Comparison of ENCODE assay signal across 8 mouse cellular contexts in genomic region chr4:152177537-152178343, GRCm38 (mm10). TPM values are rescaled to one million over a fixed set of nuclear protein-coding genes. Genes with fewer than 3 reads are reported as not detected.
A peak's percentile ranks its signal among the peaks of the same experiment; 100 is the strongest.
DNase-seq lines count a peak whose midpoint lies in the region; ATAC-seq and TF ChIP-seq lines count a peak whose summit lies in the region.

Gene Acot7 (plus strand): TSS chr4:152178134.

- peaks cover 0 to 31% of the 10 kb centered on the region in 2 experiments; a peak in 3 of 4 replicates for H3K4me1 ChIP-seq in CH12.LX (ENCODE audit: control insufficient read depth in 1 of 2, insufficient read depth in 2 of 2)
- H3K4me1 ChIP-seq in forebrain, embryonic 12.5 days: peaks cover 25% of the 10 kb centered on the region
- peaks cover 24% of the 10 kb centered on the region for H3K4me1 ChIP-seq in heart, embryonic 16.5 days (ENCODE audit: control insufficient read depth, insufficient read depth, low read length)
- H3K4me1 ChIP-seq in liver, embryonic 14.5 days (replicated peaks; ENCODE audit: control insufficient read depth in 2 of 2, insufficient read depth in 2 of 2, low read length in 1 of 2): peaks cover 12% of the 10 kb centered on the region in 2 experiments
- peaks cover 22% of the 10 kb centered on the region for H3K4me1 ChIP-seq in stomach, embryonic 15.5 days

- under 1% methylated on average over 90 of the region's 108 CpGs for WGBS in forebrain, embryonic 12.5 days
- under 1% methylated on average over 105 of the region's 108 CpGs for WGBS in heart, embryonic 16.5 days
- WGBS in liver, embryonic 14.5 days (ENCODE audit: insufficient replicate concordance): under 1% methylated on average over 73 of the region's 108 CpGs
- WGBS in stomach, embryonic 15.5 days: under 1% methylated on average over 76 of the region's 108 CpGs

- TF ChIP-seq CTCF in CH12.LX (conservative IDR thresholded peaks at IDR 0.05 in 1 of 2, IDR thresholded peaks at IDR 0.05 in 1 of 2; ENCODE audit: low read depth in 2 of 2, low read length in 2 of 2): no peak
- TF ChIP-seq CTCF in liver, embryonic 14.5 days (IDR thresholded peaks at IDR 0.05; ENCODE audit: low read depth): no peak

- peak within 1 kb of the TSS; percentile 89 for H3K4me2 ChIP-seq in CH12.LX (ENCODE audit: insufficient read depth, low read depth, poor library complexity, severe bottlenecking)
- peak within 1 kb of the TSS; percentile 97 for H3K4me2 ChIP-seq in forebrain, embryonic 12.5 days
- peak within 1 kb of the TSS; percentile 98 for H3K4me2 ChIP-seq in heart, embryonic 16.5 days (ENCODE audit: low read depth, low read length)
- peak within 1 kb of the TSS; percentile 89 for H3K4me2 ChIP-seq in liver, embryonic 14.5 days (ENCODE audit: low read depth)
- peak within 1 kb of the TSS; percentile 98 for H3K4me2 ChIP-seq in stomach, embryonic 15.5 days

- peak within 1 kb of the TSS; percentile 62 for H3K9ac ChIP-seq in CH12.LX (ENCODE audit: insufficient read depth, low read depth)
- H3K9ac ChIP-seq in forebrain, embryonic 12.5 days: peak within 1 kb of the TSS; percentile 85
- peak within 1 kb of the TSS; percentile 87 for H3K9ac ChIP-seq in heart, embryonic 16.5 days (ENCODE audit: low read length)
- peak within 1 kb of the TSS; percentile 69 for H3K9ac ChIP-seq in liver, embryonic 14.5 days (replicated peaks)
- peak within 1 kb of the TSS; percentile 57 for H3K9ac ChIP-seq in stomach, embryonic 15.5 days

- no peaks in the 10 kb centered on the region for H3K27me3 ChIP-seq in CH12.LX (replicated peaks)
- peaks cover 60% of the 10 kb centered on the region for H3K27me3 ChIP-seq in forebrain, embryonic 12.5 days
- H3K27me3 ChIP-seq in heart, embryonic 16.5 days (ENCODE audit: control insufficient read depth, insufficient read depth, low read length): no peaks in the 10 kb centered on the region
- peaks cover 7% of the 10 kb centered on the region; the same call in 1 of the 2 replicates for H3K27me3 ChIP-seq in liver, embryonic 14.5 days (ENCODE audit: control insufficient read depth, insufficient read depth, low read length)
- H3K27me3 ChIP-seq in stomach, embryonic 15.5 days (replicated peaks): peaks cover 18% of the 10 kb centered on the region

- H3K27ac ChIP-seq in CH12.LX (ENCODE audit: insufficient read depth, low read depth): no peak within 1 kb of the TSS
- peak within 1 kb of the TSS; percentile 65 for H3K27ac ChIP-seq in forebrain, embryonic 12.5 days
- peak within 1 kb of the TSS; percentile 95 for H3K27ac ChIP-seq in heart, embryonic 16.5 days (ENCODE audit: low read length)
- H3K27ac ChIP-seq in liver, embryonic 14.5 days: no peak within 1 kb of the TSS; the same call in 1 of the 2 replicates
- H3K27ac ChIP-seq in stomach, embryonic 15.5 days: peak within 1 kb of the TSS; percentile 70

- TF ChIP-seq EP300 in CH12.LX (IDR thresholded peaks at IDR 0.05; ENCODE audit: low read length): no peak
- no peak for TF ChIP-seq EP300 in liver, embryonic 14.5 days (IDR thresholded peaks at IDR 0.05; ENCODE audit: low read depth)

- no peak for TF ChIP-seq RAD21 in CH12.LX (IDR thresholded peaks at IDR 0.05; ENCODE audit: low read depth, low read length)

- peaks cover 4% of the 10 kb centered on the region for H3K9me3 ChIP-seq in CH12.LX (replicated peaks; ENCODE audit: low read length)
- no peaks in the 10 kb centered on the region for H3K9me3 ChIP-seq in forebrain, embryonic 12.5 days
- H3K9me3 ChIP-seq in heart, embryonic 16.5 days (replicated peaks; ENCODE audit: control insufficient read depth, low read length): no peaks in the 10 kb centered on the region
- no peaks in the 10 kb centered on the region for H3K9me3 ChIP-seq in liver, embryonic 14.5 days (ENCODE audit: control insufficient read depth, low read length)
- H3K9me3 ChIP-seq in stomach, embryonic 15.5 days: no peaks in the 10 kb centered on the region

- peaks cover 4 to 26% of the 10 kb centered on the region in 2 experiments for H3K36me3 ChIP-seq in CH12.LX (replicated peaks in 1 of 2; ENCODE audit: control insufficient read depth in 1 of 2, insufficient read depth in 1 of 2, low read length in 1 of 2)
- H3K36me3 ChIP-seq in forebrain, embryonic 12.5 days (replicated peaks): 0 out of 2 replicates have a peak, but pooled peaks cover 5% of the 10 kb centered on the region
- no peaks in the 10 kb centered on the region for H3K36me3 ChIP-seq in heart, embryonic 16.5 days (ENCODE audit: control insufficient read depth, insufficient read depth)
- H3K36me3 ChIP-seq in liver, embryonic 14.5 days (replicated peaks; ENCODE audit: control insufficient read depth, insufficient read depth, low read depth): no peaks in the 10 kb centered on the region
- H3K36me3 ChIP-seq in stomach, embryonic 15.5 days: no peaks in the 10 kb centered on the region

- dilution Hi-C loops in CH12.LX (cut with MboI; ENCODE audit: extremely low pct_ligation_motif_present, extremely low pct_unique_long_range_greater_than_20kb, low sequenced_read_pairs): no loop called here

- peak within 1 kb of the TSS; percentile 77 to 87 (median 86) for H3K4me3 ChIP-seq in CH12.LX (replicated peaks in 1 of 3; ENCODE audit: low read depth in 2 of 3, low read length in 2 of 3, poor library complexity in 1 of 3)
- peak within 1 kb of the TSS; percentile 65 for H3K4me3 ChIP-seq in forebrain, embryonic 12.5 days (replicated peaks)
- peak within 1 kb of the TSS; percentile 73 for H3K4me3 ChIP-seq in heart, embryonic 16.5 days (ENCODE audit: low read length)
- peak within 1 kb of the TSS; percentile 72 to 75 for H3K4me3 ChIP-seq in liver, embryonic 14.5 days (ENCODE audit: insufficient read depth in 1 of 2, low read depth in 2 of 2, low read length in 2 of 2)
- peak within 1 kb of the TSS; percentile 70 for H3K4me3 ChIP-seq in stomach, embryonic 15.5 days (replicated peaks)

- in situ Hi-C loops in CH12.LX (cut with MboI; ENCODE audit: low pct_ligation_motif_present, low pct_unique_long_range_greater_than_20kb, low sequenced_read_pairs): loop anchor here (5.0 to 10.0 kb wide), 2 partner anchors 35 to 257 kb away; no protein-coding TSS in a partner anchor

- peak; percentile 86 for DNase-seq in CH12.LX (ENCODE audit: extremely low read depth)
- DNase-seq in c-Kit-positive CD71-positive TER-119-positive erythroid progenitor cells, embryonic 14.5 days (ENCODE audit: low spot score): peak; percentile 86
- DNase-seq in kidney, postnatal 36 days: peak; percentile 92 to 97
- peak; percentile 78 to 81 (median 79) for DNase-seq in liver, embryonic 14.5 days (ENCODE audit: low read depth in 3 of 3, low spot score in 3 of 3)
- DNase-seq in neural tube, embryonic 10.5 days (ENCODE audit: extremely low spot score, low spot score): peak; percentile 93

- peak; percentile 87 for TF ChIP-seq POLR2A in CH12.LX (IDR thresholded peaks at IDR 0.05; ENCODE audit: low read depth, low read length)

- ATAC-seq in forebrain, embryonic 12.5 days (ENCODE audit: low FRiP score): peak; percentile 96
- ATAC-seq in heart, embryonic 16.5 days (replicated peaks; ENCODE audit: extremely low read depth, insufficient read depth, low FRiP score): peak; percentile 95
- peak; percentile 96 for ATAC-seq in liver, embryonic 14.5 days (ENCODE audit: insufficient read depth)
- peak; percentile 95 for ATAC-seq in stomach, embryonic 15.5 days (ENCODE audit: insufficient read depth, low FRiP score, low read depth)

- peaks cover 13% of the 10 kb centered on the region; the same call in 1 of the 2 replicates for H3K79me2 ChIP-seq in CH12.LX (replicated peaks; ENCODE audit: control insufficient read depth, extremely low read depth, insufficient read depth, poor library complexity, severe bottlenecking)

TF ChIP-seq in CH12.LX, 34 proteins besides CTCF, POLR2A, EP300 and RAD21:
- TF ChIP-seq NELFE (IDR thresholded peaks at IDR 0.05; ENCODE audit: low read depth, low read length) (peak; percentile 77), NRF1 (IDR thresholded peaks at IDR 0.05; ENCODE audit: low read depth, low read length) (peak; percentile 75), KAT2A (IDR thresholded peaks at IDR 0.05; ENCODE audit: insufficient replicate concordance, low read length) (no peak), ZC3H11A (IDR thresholded peaks at IDR 0.05; ENCODE audit: low read depth, low read length) (no peak), ZMIZ1 (IDR thresholded peaks at IDR 0.05; ENCODE audit: low read depth, low read length) (peak; percentile 68; the same call in 1 of the 2 replicates), HCFC1 (IDR thresholded peaks at IDR 0.05; ENCODE audit: low read depth, low read length) (peak; percentile 38; the same call in 1 of the 2 replicates), POLR2AphosphoS2 (IDR thresholded peaks at IDR 0.05; ENCODE audit: low read depth, low read length) (no peak), TCF12 (IDR thresholded peaks at IDR 0.05; ENCODE audit: low read depth, low read length) (peak; percentile 92), MEF2A (IDR thresholded peaks at IDR 0.05; ENCODE audit: borderline replicate concordance, low read depth, low read length) (no peak)

RNA-seq across cellular contexts. Expression of gene Acot7, which starts in this region (rescaled TPM):
- total RNA-seq in CH12.LX (2012; rRNA removed) (55.1 and 61.6 TPM in 2 replicates), CH12.LX (2014; rRNA removed) (29.0 TPM in 2 replicates)
- 71.1 and 83.3 TPM in 2 replicates for polyA plus RNA-seq in CH12.LX (2012; ENCODE audit: insufficient read length, low read depth)
- polyA plus RNA-seq in forebrain, embryonic 12.5 days (2016; fragmentation: Nextera tagmentation; extraction: Ambion mirVana): 85.9 and 86.7 TPM in 2 replicates
- polyA plus RNA-seq in heart, embryonic 16.5 days (2015; fragmentation: Nextera tagmentation; extraction: Ambion mirVana): 67.7 and 68.0 TPM in 2 replicates
- 10.8 and 12.5 TPM in 2 replicates for polyA plus RNA-seq in liver, embryonic 14.5 days (2012; rRNA removed)
- 12.2 and 13.0 TPM in 2 replicates for polyA plus RNA-seq in liver, embryonic 14.5 days (2014; fragmentation: Nextera tagmentation; extraction: Ambion mirVana)
- 60.0 and 63.1 TPM in 2 replicates for polyA plus RNA-seq in stomach, embryonic 15.5 days (2015; fragmentation: Nextera tagmentation; extraction: Ambion mirVana)

Comparison
In these comparisons a context has a peak if more than half of its experiments do, and no peak if none do; other contexts are left out.
1. H3K27ac ChIP-seq: peak in forebrain, embryonic 12.5 days (single experiment), heart, embryonic 16.5 days (single experiment) and stomach, embryonic 15.5 days (single experiment); none in CH12.LX (single experiment) and liver, embryonic 14.5 days (single experiment).
2. Peak in every context shown above with its lines, with median percentiles within 50 percentile points of each other: DNase-seq, H3K4me2 ChIP-seq, H3K4me3 ChIP-seq, H3K9ac ChIP-seq and ATAC-seq.